Mouse (Mus musculus) intestine, embryonic 14.5 days (tissue): ENCODE results near the gene Plac8. TPM values are rescaled to one million over a fixed set of nuclear protein-coding genes. Genes with fewer than 3 reads are reported as not detected.
A peak's percentile ranks its signal among the peaks of the same experiment; 100 is the strongest.

Experiments
- ATAC-seq: fragments of 200-750 bp; cut with Nextera tagmentation; replicated peaks from 2 replicates; pipeline ENCODE4 v1.8.0; 2017; ENCODE audit warnings: low read depth, moderate number of reproducible peaks, moderate TSS enrichment, moderate library complexity; ENCODE audit not compliant: low FRiP score, low TSS enrichment
- DNase-seq: peaks from one replicate; pipeline ENCODE4 v3.0.0-alpha.2; 2018; ENCODE audit warnings: low spot score
- H3K27ac ChIP-seq: fragments of 300-500 bp; sonication (generic); 2 replicates; pipeline ENCODE4 v1.5.1; 2014; ENCODE audit warnings: low read depth, mild to moderate bottlenecking, control low read depth
- H3K27me3 ChIP-seq: fragments of 300-500 bp; sonication (generic); replicated peaks from 2 replicates; pipeline ENCODE4 v1.6.1; 2014; ENCODE audit warnings: low read length, control low read depth; ENCODE audit not compliant: control insufficient read depth, insufficient read depth
- H3K36me3 ChIP-seq: fragments of 300-500 bp; sonication (generic); 2 replicates; pipeline ENCODE4 v1.6.1; 2014; ENCODE audit warnings: low read length, control low read depth; ENCODE audit not compliant: control insufficient read depth, insufficient read depth
- H3K4me1 ChIP-seq: fragments of 300-500 bp; sonication (generic); replicated peaks from 2 replicates; pipeline ENCODE4 v1.6.1; 2014; ENCODE audit warnings: low read length, control low read depth, mixed read lengths; ENCODE audit not compliant: control insufficient read depth, insufficient read depth
- H3K4me2 ChIP-seq: fragments of 300-500 bp; sonication (generic); 2 replicates; pipeline ENCODE4 v1.6.1; 2014; ENCODE audit warnings: low read length
- H3K4me3 ChIP-seq: fragments of 300-500 bp; sonication (generic); 2 replicates; pipeline ENCODE4 v1.5.1; 2014; ENCODE audit warnings: low read depth, low read length, control low read depth, mixed read lengths
- H3K9ac ChIP-seq: fragments of 300-500 bp; sonication (generic); 2 replicates; pipeline ENCODE4 v1.6.1; 2014; ENCODE audit warnings: mild to moderate bottlenecking, low read length
- H3K9me3 ChIP-seq: fragments of 300-500 bp; sonication (generic); 2 replicates; pipeline ENCODE4 v1.6.1; 2016; ENCODE audit warnings: low read length, control low read depth; ENCODE audit not compliant: control insufficient read depth
- WGBS: fragments of 180-500 bp; shearing (Covaris S2); extraction: QIAGEN DNeasy Blood & Tissue Kit; methylation state at CpG from one replicate; pipeline ENCODE4 v1.1.7; 2014; 5-methylcytosine and 5-hydroxymethylcytosine counted together
- polyA plus RNA-seq: library from polyadenylated mRNA; unstranded; fragments of >200 nt; fragmentation: Nextera tagmentation; extraction: Ambion mirVana; gene quantifications from 2 replicates; pipeline ENCODE4 v1.2.1, GENCODE M21; 2014

The Plac8 gene
- polyA plus RNA-seq, 1 experiment from 2014 or later: 280 TPM

DNA sequence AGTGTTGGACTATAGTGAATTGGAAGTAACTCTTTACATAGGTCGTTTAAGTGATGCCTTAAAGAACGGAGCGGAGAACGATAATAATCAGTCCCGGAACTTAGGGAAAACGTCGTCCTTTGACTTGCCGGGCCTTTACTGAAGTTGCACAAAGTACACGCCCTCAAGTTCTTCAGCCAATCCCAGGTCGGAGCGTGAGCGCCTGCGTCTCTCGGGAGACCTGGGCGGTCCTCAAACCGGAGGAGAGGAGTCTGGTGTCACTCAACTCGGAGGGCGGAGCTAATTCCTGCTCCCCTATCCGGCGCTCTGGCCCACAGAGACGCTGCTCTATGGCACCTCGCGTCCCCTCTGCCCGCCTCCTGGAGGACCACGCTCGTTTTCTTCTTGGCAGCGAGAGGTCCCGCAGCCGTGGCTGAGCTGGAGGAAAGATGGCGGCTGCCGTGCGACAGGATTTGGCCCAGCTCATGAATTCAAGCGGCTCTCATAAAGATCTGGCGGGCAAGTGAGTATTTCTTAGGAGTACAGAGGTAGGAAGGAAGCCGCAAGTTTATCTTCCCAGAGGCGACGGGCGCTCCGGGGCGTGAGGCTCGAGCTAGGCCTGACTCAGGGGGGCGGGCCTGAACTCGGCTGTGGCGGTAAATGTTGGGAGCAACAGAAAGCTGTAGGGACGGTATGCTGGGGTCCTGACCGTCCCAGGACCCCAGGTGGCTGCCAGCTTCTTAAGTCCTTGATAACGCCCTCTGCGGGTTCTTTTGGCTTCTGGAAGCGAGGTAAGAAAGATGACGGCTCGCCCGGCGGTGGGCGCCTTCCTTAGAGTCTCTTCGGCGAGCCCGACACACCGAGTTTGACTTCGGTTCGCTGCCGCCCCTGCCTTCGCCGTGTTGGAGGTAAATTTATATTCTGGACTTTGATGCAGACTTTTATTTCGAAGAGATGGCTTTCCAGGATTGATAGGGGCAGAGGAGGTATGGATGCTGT, 53.7 kb downstream of the Plac8 start, which contains the start of gene Cops4:
Cops4 (plus strand) TSS at position 261 of the 978 bp plus-strand sequence.
- ATAC-seq (peak; percentile 100), DNase-seq (peak; percentile 95)
- Histone ChIP-seq H3K27ac (peak within 1 kb of the TSS; percentile 84), H3K4me2 (peak within 1 kb of the TSS; percentile 85), H3K9ac (peak within 1 kb of the TSS; percentile 82), H3K27me3 (no peaks in the 10 kb centered on the region), H3K4me3 (peak within 1 kb of the TSS; percentile 57), H3K4me1 (peaks cover 18% of the 10 kb centered on the region), H3K36me3 (peaks cover 10% of the 10 kb centered on the region), H3K9me3 (no peaks in the 10 kb centered on the region)
- under 1% methylated on average over 64 of the region's 64 CpGs for WGBS

- no peaks in the 10 kb centered on the region for H3K27me3 ChIP-seq
- no peaks in the 10 kb centered on the region for H3K36me3 ChIP-seq
- ATAC-seq: no peak
- no peak for DNase-seq
- no peak overlapping the region for H3K27ac ChIP-seq
- H3K9ac ChIP-seq: no peak overlapping the region
- H3K4me2 ChIP-seq: no peak overlapping the region
- peaks cover 2% of the 10 kb centered on the region; the same call in 1 of the 2 replicates for H3K4me1 ChIP-seq
- H3K9me3 ChIP-seq: no peaks in the 10 kb centered on the region
- H3K4me3 ChIP-seq: no peak overlapping the region
Observed at GRCm38 (mm10) chr5:100512576-100512975, 59.5 kb downstream of the Plac8 start.

DNA sequence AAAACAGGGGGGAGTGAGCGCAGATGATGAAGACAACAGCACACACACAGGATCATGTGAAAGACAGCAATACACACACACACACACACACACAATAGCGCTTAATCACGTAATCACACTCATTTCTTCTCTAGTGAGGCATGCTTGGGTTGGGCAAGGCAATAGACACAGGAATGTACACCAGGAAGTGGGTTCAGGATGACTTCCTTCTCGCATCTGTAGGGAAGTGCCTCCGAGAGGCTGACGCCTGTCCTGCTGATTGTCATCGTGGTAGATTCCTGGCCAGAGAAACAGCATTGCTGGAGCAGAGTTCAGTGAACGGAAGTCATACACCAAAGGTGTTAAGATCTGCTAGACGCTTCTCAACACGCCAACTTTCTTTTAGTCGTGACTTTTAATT, 62.8 kb downstream of the Plac8 start:
- Histone ChIP-seq H3K9me3 (no peaks in the 10 kb centered on the region), H3K9ac (no peak overlapping the region), H3K27me3 (no peaks in the 10 kb centered on the region), H3K27ac (no peak overlapping the region), H3K4me2 (no peak overlapping the region), H3K4me1 (no peaks in the 10 kb centered on the region), H3K36me3 (no peaks in the 10 kb centered on the region), H3K4me3 (no peak overlapping the region)
- no peak for DNase-seq
- ATAC-seq: no peak
- 64% methylated on average over 11 of the region's 11 CpGs for WGBS

Other genes starting within 250 kb of the Plac8 start
- gene Sec31a, start 156.0 kb downstream of the Plac8 start, polyA plus RNA-seq: 170 TPM in 2 replicates
- 16.8 and 18.1 TPM in 2 replicates for gene Lin54, start 71.6 kb downstream of the Plac8 start, polyA plus RNA-seq
- gene Cops4, start 53.9 kb downstream of the Plac8 start, polyA plus RNA-seq: 183 and 189 TPM in 2 replicates
- gene Coq2, start 102.9 kb upstream of the Plac8 start, polyA plus RNA-seq: 78.7 and 82.5 TPM in 2 replicates
- 2.9 and 3.7 TPM in 2 replicates for gene Hpse, start 147.5 kb upstream of the Plac8 start, polyA plus RNA-seq
- 19.9 and 24.1 TPM in 2 replicates for gene Helq, start 226.4 kb upstream of the Plac8 start, polyA plus RNA-seq
- 171 and 179 TPM in 2 replicates for gene Mrps18c, start 226.4 kb upstream of the Plac8 start, polyA plus RNA-seq
- gene Abraxas1, start 248.7 kb upstream of the Plac8 start, polyA plus RNA-seq: 27.9 and 31.0 TPM in 2 replicates